ENCODE assay signal across 8 mouse cellular contexts in the genomic region with DNA sequence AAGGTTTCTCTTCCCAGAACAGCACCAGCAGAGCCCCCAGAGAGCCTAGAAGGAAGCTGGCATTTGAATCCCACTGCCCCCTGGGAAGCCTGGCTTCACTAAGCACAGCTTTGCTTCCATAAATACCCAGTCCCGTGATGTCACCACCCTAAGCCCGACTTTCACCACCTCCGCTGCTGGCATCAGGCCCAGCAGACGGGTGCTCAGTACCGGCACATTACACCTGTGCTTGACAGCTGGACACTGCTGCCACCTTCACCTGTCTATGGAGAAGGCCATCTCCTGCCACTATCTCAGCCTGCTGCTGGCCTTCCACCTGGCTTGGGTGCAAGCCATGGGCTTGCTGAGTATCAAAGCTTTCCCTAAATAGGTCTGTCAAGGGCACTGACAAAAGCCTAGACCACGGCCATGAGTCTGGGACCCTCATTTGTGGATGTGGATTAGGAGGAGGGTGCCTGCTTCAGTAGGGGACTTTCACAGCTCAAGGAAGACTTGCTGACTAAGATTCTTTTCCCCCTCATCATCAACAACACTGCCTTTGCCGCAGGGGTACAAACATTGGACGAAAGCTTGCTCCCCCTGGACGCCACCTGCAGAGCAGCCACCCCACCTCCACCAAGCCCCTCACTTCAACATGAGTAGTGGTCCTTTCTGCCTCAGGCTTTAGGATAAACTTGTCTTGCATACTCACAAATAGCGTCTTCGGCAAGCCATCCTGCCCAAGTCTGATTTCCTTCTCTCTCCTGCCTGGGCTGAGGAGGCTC.
DNase-seq lines count a peak whose midpoint lies in the region; ATAC-seq lines count a peak whose summit lies in the region.

No protein-coding gene starts in this region.

- no peak overlapping the region for H3K9ac ChIP-seq in kidney, embryonic 15.5 days

- H3K27ac ChIP-seq in kidney, embryonic 15.5 days, result no peak overlapping the region

- ATAC-seq in kidney, embryonic 15.5 days (replicated peaks; ENCODE audit: low FRiP score), result no peak

- WGBS in kidney, embryonic 15.5 days, result 68% methylated on average over 11 of the region's 11 CpGs

- peaks cover 17% of the 10 kb centered on the region for H3K27me3 ChIP-seq in kidney, embryonic 15.5 days

- intact Hi-C loops in left cerebral cortex, postnatal 25 days (cut with DNase I), result loop anchor here (2.0 kb wide), 1 partner anchor 72 kb away; no protein-coding TSS in a partner anchor

- H3K36me3 ChIP-seq in kidney, embryonic 15.5 days, result no peaks in the 10 kb centered on the region

- no peaks in the 10 kb centered on the region for H3K9me3 ChIP-seq in kidney, embryonic 15.5 days (replicated peaks)

- peaks cover 17% of the 10 kb centered on the region for H3K4me1 ChIP-seq in kidney, embryonic 15.5 days

- DNase-seq in brain, adult 2 months (ENCODE audit: low read depth, low spot score), result peak; percentile 87
- DNase-seq in cerebellum, postnatal 14 days, result peak; percentile 69 to 74
- peak; percentile 13 for DNase-seq in heart, adult 8-10 months (ENCODE audit: low spot score)
- peak; percentile 61 to 76 for DNase-seq in left cerebral cortex, postnatal 25 days (ENCODE audit: low spot score in 2 of 2)
- DNase-seq in adipocyte (ENCODE audit: low spot score), result no peak
- DNase-seq in embryo, embryonic 10 days (ENCODE audit: low spot score), result no peak
- no peak for DNase-seq in spleen, postnatal 36 days (ENCODE audit: low spot score in 2 of 2)

- no peak overlapping the region for H3K4me2 ChIP-seq in kidney, embryonic 15.5 days

- no peak overlapping the region for H3K4me3 ChIP-seq in kidney, embryonic 15.5 days (replicated peaks)

Comparison
In these comparisons a context has a peak if more than half of its experiments do, and no peak if none do; other contexts are left out.
1. DNase-seq: peak in brain, adult 2 months (single experiment), cerebellum, postnatal 14 days (2 of 2), heart, adult 8-10 months (single experiment) and left cerebral cortex, postnatal 25 days (2 of 2); none in adipocyte (single experiment), embryo, embryonic 10 days (single experiment) and spleen, postnatal 36 days (0 of 2).